24 mouse cellular contexts compared by ENCODE assay signal in genomic region chr9:61816589-61817179, GRCm38 (mm10).
DNase-seq lines count a peak whose midpoint lies in the region; ATAC-seq and TF ChIP-seq lines count a peak whose summit lies in the region.
"Had no signal": no experiment of that assay in that cellular context is flagged by ENCODE, and none has a peak within 500 bp of the region (broad histone marks: within the 10 kb centered on the region; RNA-seq: fewer than 3 reads in every experiment).

No protein-coding gene starts in this region.

- H3K9ac ChIP-seq in embryonic facial prominence, embryonic 14.5 days (ENCODE audit: low read depth, low read length): no peak overlapping the region
- H3K9ac ChIP-seq in midbrain, embryonic 11.5 days (ENCODE audit: low read length): no peak overlapping the region
- H3K9ac ChIP-seq in stomach, postnatal 0 days (ENCODE audit: low read length): no peak overlapping the region
- H3K9ac ChIP-seq: forebrain, embryonic 13.5 days; forebrain, postnatal 0 days; hindbrain, embryonic 12.5 days; intestine, embryonic 15.5 days had no signal

- no peaks in the 10 kb centered on the region for H3K36me3 ChIP-seq in embryonic facial prominence, embryonic 14.5 days (ENCODE audit: control insufficient read depth, insufficient read depth, low read length)
- no peaks in the 10 kb centered on the region for H3K36me3 ChIP-seq in embryonic facial prominence, embryonic 10.5 days (replicated peaks)
- H3K36me3 ChIP-seq in midbrain, embryonic 10.5 days: no peaks in the 10 kb centered on the region
- H3K36me3 ChIP-seq in midbrain, embryonic 11.5 days (ENCODE audit: control insufficient read depth, insufficient read depth, low read length): no peaks in the 10 kb centered on the region
- H3K36me3 ChIP-seq in limb, embryonic 10.5 days: no peaks in the 10 kb centered on the region
- H3K36me3 ChIP-seq in stomach, postnatal 0 days (ENCODE audit: control insufficient read depth, insufficient read depth, low read length): no peaks in the 10 kb centered on the region
- H3K36me3 ChIP-seq: hindbrain, embryonic 12.5 days; intestine, embryonic 15.5 days had no signal

- no peak overlapping the region for H3K4me2 ChIP-seq in embryonic facial prominence, embryonic 14.5 days (ENCODE audit: low read depth, low read length)
- no peak overlapping the region for H3K4me2 ChIP-seq in midbrain, embryonic 11.5 days
- H3K4me2 ChIP-seq in stomach, postnatal 0 days (replicated peaks; ENCODE audit: low read depth): no peak overlapping the region
- H3K4me2 ChIP-seq: forebrain, embryonic 13.5 days; heart, embryonic 11.5 days; hindbrain, embryonic 12.5 days; intestine, embryonic 15.5 days had no signal

- H3K27me3 ChIP-seq in embryonic facial prominence, embryonic 14.5 days (replicated peaks; ENCODE audit: control insufficient read depth, insufficient read depth, low read length): no peaks in the 10 kb centered on the region; the same call in 1 of the 2 replicates
- H3K27me3 ChIP-seq in embryonic facial prominence, embryonic 10.5 days (replicated peaks; ENCODE audit: low read depth, poor library complexity, severe bottlenecking): no peaks in the 10 kb centered on the region
- peaks cover 23% of the 10 kb centered on the region; the same call in 1 of the 2 replicates for H3K27me3 ChIP-seq in midbrain, embryonic 10.5 days (ENCODE audit: low read depth, poor library complexity, severe bottlenecking)
- H3K27me3 ChIP-seq in midbrain, embryonic 11.5 days (ENCODE audit: control insufficient read depth, insufficient read depth, low read length): no peaks in the 10 kb centered on the region
- no peaks in the 10 kb centered on the region; the same call in 1 of the 2 replicates for H3K27me3 ChIP-seq in limb, embryonic 10.5 days (ENCODE audit: low read depth, poor library complexity, severe bottlenecking)
- no peaks in the 10 kb centered on the region for H3K27me3 ChIP-seq in stomach, postnatal 0 days (ENCODE audit: control insufficient read depth, insufficient read depth, low read length)
- H3K27me3 ChIP-seq: intestine, embryonic 15.5 days had no signal

- no peak overlapping the region for H3K4me3 ChIP-seq in embryonic facial prominence, embryonic 14.5 days (ENCODE audit: low read depth, low read length)
- no peak overlapping the region for H3K4me3 ChIP-seq in embryonic facial prominence, embryonic 10.5 days
- H3K4me3 ChIP-seq in midbrain, embryonic 10.5 days: no peak overlapping the region
- no peak overlapping the region for H3K4me3 ChIP-seq in midbrain, embryonic 11.5 days (ENCODE audit: low read depth, low read length)
- H3K4me3 ChIP-seq in limb, embryonic 10.5 days: no peak overlapping the region
- no peak overlapping the region for H3K4me3 ChIP-seq in stomach, postnatal 0 days (ENCODE audit: low read depth, low read length)
- H3K4me3 ChIP-seq: erythroblast, embryonic 14.5 days; forebrain, embryonic 13.5 days; gastrocnemius, adult 2 months; hindbrain, embryonic 12.5 days; intestine, embryonic 15.5 days had no signal

- WGBS in embryonic facial prominence, embryonic 14.5 days: 57% methylated on average over 9 of the region's 11 CpGs
- 64% methylated on average over 11 of the region's 11 CpGs for WGBS in embryonic facial prominence, embryonic 10.5 days
- 86% methylated on average over 11 of the region's 11 CpGs for WGBS in midbrain, embryonic 10.5 days
- 90% methylated on average over 11 of the region's 11 CpGs for WGBS in midbrain, embryonic 11.5 days
- 73% methylated on average over 11 of the region's 11 CpGs for WGBS in limb, embryonic 10.5 days
- WGBS in stomach, postnatal 0 days: 74% methylated on average over 11 of the region's 11 CpGs

- peak; percentile 65 for DNase-seq in embryonic facial prominence, embryonic 14.5 days (ENCODE audit: low spot score)
- no peak for DNase-seq in embryonic facial prominence, embryonic 10.5 days (ENCODE audit: low spot score)
- DNase-seq in midbrain, embryonic 10.5 days (ENCODE audit: low spot score): no peak
- no peak for DNase-seq in midbrain, embryonic 11.5 days (ENCODE audit: low spot score, missing footprints)
- DNase-seq in limb, embryonic 10.5 days (ENCODE audit: low spot score): no peak
- DNase-seq in stomach, postnatal 0 days (ENCODE audit: low spot score): no peak
- DNase-seq in cerebellum, adult 9-10 months: no peak
- no peak for DNase-seq in spleen, postnatal 10 days (ENCODE audit: low spot score in 2 of 2)
- DNase-seq: adrenal gland, postnatal 10 days; adrenal gland, postnatal 36 days; B cell, adult 2 months; cerebellum, adult 18-20 months; cerebellum, adult 9-11 months; cerebellum, postnatal 36 days; forebrain, postnatal 0 days; gastrocnemius, adult 2 months; gastrocnemius, postnatal 14 days had no signal

- H3K9me3 ChIP-seq in embryonic facial prominence, embryonic 14.5 days (ENCODE audit: control insufficient read depth, low read length): no peaks in the 10 kb centered on the region
- no peaks in the 10 kb centered on the region for H3K9me3 ChIP-seq in embryonic facial prominence, embryonic 10.5 days
- H3K9me3 ChIP-seq in midbrain, embryonic 10.5 days (replicated peaks): no peaks in the 10 kb centered on the region
- no peaks in the 10 kb centered on the region for H3K9me3 ChIP-seq in midbrain, embryonic 11.5 days (ENCODE audit: control insufficient read depth, low read length)
- H3K9me3 ChIP-seq in limb, embryonic 10.5 days (replicated peaks): no peaks in the 10 kb centered on the region
- H3K9me3 ChIP-seq in stomach, postnatal 0 days (ENCODE audit: control insufficient read depth, low read length): no peaks in the 10 kb centered on the region
- H3K9me3 ChIP-seq: forebrain, embryonic 13.5 days; hindbrain, embryonic 12.5 days; intestine, embryonic 15.5 days had no signal

- no peak for TF ChIP-seq CTCF in stomach, postnatal 0 days (IDR thresholded peaks at IDR 0.05; ENCODE audit: low read depth)

- no peak for TF ChIP-seq EP300 in stomach, postnatal 0 days (optimal IDR thresholded peaks at IDR 0.05)

- peak; percentile 67 for ATAC-seq in embryonic facial prominence, embryonic 14.5 days (ENCODE audit: low read depth)
- ATAC-seq in midbrain, embryonic 11.5 days (ENCODE audit: low FRiP score): no peak
- 0 out of 2 replicates have a peak, but pooled peaks have one; percentile 2 for ATAC-seq in stomach, postnatal 0 days (ENCODE audit: low FRiP score, low TSS enrichment)
- ATAC-seq: activated CD4-positive, CD25-positive, alpha-beta regulatory T cell, adult 4 months; forebrain, embryonic 13.5 days; forebrain, postnatal 0 days; hindbrain, embryonic 16.5 days; intestine, embryonic 15.5 days had no signal

- no peak overlapping the region for H3K27ac ChIP-seq in embryonic facial prominence, embryonic 14.5 days (replicated peaks; ENCODE audit: low read depth, low read length)
- no peak overlapping the region for H3K27ac ChIP-seq in embryonic facial prominence, embryonic 10.5 days (replicated peaks)
- 0 out of 2 replicates have a peak overlapping the region, but pooled peaks have one; percentile 49 for H3K27ac ChIP-seq in midbrain, embryonic 10.5 days (replicated peaks)
- no peak overlapping the region for H3K27ac ChIP-seq in midbrain, embryonic 11.5 days (ENCODE audit: low read depth, low read length)
- peak overlapping the region; percentile 34 for H3K27ac ChIP-seq in limb, embryonic 10.5 days
- no peak overlapping the region for H3K27ac ChIP-seq in stomach, postnatal 0 days (replicated peaks)
- H3K27ac ChIP-seq: forebrain, embryonic 13.5 days; gastrocnemius, adult 2 months; hindbrain, embryonic 12.5 days; intestine, embryonic 15.5 days had no signal

- H3K4me1 ChIP-seq in embryonic facial prominence, embryonic 14.5 days (ENCODE audit: control insufficient read depth, insufficient read depth, low read length): no peaks in the 10 kb centered on the region; the same call in 1 of the 2 replicates
- peaks cover 24% of the 10 kb centered on the region for H3K4me1 ChIP-seq in embryonic facial prominence, embryonic 10.5 days
- peaks cover 8% of the 10 kb centered on the region for H3K4me1 ChIP-seq in midbrain, embryonic 10.5 days
- no peaks in the 10 kb centered on the region for H3K4me1 ChIP-seq in midbrain, embryonic 11.5 days (ENCODE audit: control insufficient read depth, insufficient read depth, low read length)
- peaks cover 25% of the 10 kb centered on the region for H3K4me1 ChIP-seq in limb, embryonic 10.5 days
- no peaks in the 10 kb centered on the region; the same call in 1 of the 2 replicates for H3K4me1 ChIP-seq in stomach, postnatal 0 days (replicated peaks; ENCODE audit: control insufficient read depth, insufficient read depth)

Comparison
In these comparisons a context has a peak if more than half of its experiments do, and no peak if none do; other contexts are left out.
1. H3K27ac ChIP-seq: peak in midbrain, embryonic 10.5 days (single experiment) and limb, embryonic 10.5 days (single experiment); none in embryonic facial prominence, embryonic 14.5 days (single experiment), embryonic facial prominence, embryonic 10.5 days (single experiment), midbrain, embryonic 11.5 days (single experiment) and stomach, postnatal 0 days (single experiment).